Mouse (Mus musculus) thymus, adult 2 months (tissue): ENCODE data around the gene Mga.

Source experiments
- CTCF ChIP-seq: fragments of 200-500 bp; IDR thresholded peaks from 2 replicates; pipeline ENCODE4 v1.5.1; 2012; ENCODE audit warnings: mild to moderate bottlenecking, control low read depth, low read length, moderate library complexity, borderline replicate concordance; ENCODE audit not compliant: control insufficient read depth, poor library complexity, insufficient read depth; ENCODE audit errors: extremely low read depth
- POLR2A ChIP-seq: fragments of 200-500 bp; IDR thresholded peaks from 2 replicates; pipeline ENCODE4 v1.6.1; 2012; ENCODE audit warnings: mild to moderate bottlenecking, low read length, control low read depth, moderate library complexity; ENCODE audit not compliant: control insufficient read depth, poor library complexity, insufficient read depth; ENCODE audit errors: extremely low read depth

GRCm38 (mm10) chr2:120007680-120008210 is 110.7 kb downstream of the Mga start:
- TF ChIP-seq CTCF (no peak), POLR2A (no peak)
